Mouse (Mus musculus) cerebellum, adult 9-10 months (tissue): Measurements from ENCODE around the gene Pop5.

Experiments
- DNase-seq: peaks from one replicate; pipeline ENCODE4 v3.0.0; 2022

The Pop5 gene

DNA sequence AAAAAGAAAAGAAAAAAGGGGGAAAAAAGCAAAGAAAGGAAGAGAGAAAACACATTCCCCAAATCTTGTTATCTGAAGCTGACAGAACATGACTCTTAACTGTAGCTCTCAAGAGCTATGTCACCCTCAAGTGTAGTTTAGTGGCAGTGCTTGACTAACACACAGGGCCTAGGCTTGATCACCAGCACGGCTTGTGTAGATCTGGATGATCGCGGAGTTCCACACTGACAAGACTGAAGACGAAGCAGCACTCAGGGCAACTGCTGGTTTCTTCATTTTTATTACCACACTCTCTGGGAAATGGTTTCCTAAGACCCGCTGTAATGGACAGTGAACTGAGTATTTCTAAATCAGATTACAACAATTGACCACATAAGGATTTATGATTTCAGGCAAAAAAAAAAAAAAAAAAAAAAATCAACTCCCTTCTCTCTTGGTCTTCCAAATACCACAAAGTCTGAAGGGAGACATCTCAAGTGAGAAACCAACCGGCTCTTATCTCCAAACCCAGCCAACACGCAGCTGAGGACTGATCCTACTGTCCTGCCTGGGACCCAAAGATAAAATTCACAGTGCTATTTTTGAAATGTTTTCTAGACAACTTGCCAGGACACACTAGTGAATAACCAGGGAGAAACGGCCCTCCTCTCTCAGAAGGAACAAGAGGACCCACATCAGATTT lies 31.3 kb downstream of the Pop5 start:
- no peak for DNase-seq

DNA sequence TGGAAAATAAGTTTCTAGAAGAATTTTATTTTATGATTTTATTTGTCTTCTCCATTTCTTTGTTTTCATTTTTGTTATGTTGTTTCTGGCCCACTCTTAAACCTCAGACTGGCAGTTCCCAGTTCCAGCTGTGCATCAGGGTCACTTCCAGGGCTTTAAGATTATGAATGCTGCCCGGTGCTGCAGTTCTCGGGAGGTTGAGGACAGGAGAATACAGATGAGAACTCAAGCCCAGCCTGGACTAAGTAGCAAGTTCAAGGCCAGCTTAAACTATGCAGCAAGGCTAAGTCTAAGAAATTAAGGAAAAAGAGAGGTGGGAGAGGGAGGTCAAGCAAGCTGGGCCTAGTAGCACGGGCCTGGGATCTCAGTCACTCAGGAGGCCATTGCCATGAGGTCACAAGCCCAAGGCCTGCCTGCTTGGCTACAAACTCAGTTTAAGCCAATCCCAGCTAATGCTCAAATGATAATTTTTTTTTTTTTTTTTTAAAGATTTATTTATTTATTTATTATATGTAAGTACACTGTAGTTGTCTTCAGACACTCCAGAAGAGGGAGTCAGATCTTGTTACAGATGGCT lies 31.9 kb downstream of the Pop5 start:
- DNase-seq: no peak

DNA sequence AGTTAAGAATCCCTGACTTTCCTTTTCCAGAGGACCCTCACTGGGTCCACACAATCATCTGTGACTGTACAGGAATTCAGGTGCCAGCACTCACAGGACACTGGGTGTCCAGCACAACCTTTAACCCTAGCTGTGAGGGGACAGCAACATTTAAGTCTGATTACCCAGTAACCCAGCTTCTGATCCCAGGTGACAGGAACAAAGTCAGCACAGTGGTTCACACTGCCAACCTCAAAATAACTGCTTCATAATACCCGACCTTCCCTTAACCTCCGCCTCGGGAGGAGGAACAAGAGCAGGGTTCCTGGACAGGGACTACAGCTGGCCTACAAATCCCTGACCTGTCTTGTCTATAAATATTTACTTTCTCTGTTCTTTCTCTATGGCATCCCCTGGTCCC lies 32.6 kb downstream of the Pop5 start:
- no peak for DNase-seq

- DNase-seq: no peak
Observed at GRCm38 (mm10) chr5:115269969-115270368, 34.3 kb downstream of the Pop5 start.

DNA sequence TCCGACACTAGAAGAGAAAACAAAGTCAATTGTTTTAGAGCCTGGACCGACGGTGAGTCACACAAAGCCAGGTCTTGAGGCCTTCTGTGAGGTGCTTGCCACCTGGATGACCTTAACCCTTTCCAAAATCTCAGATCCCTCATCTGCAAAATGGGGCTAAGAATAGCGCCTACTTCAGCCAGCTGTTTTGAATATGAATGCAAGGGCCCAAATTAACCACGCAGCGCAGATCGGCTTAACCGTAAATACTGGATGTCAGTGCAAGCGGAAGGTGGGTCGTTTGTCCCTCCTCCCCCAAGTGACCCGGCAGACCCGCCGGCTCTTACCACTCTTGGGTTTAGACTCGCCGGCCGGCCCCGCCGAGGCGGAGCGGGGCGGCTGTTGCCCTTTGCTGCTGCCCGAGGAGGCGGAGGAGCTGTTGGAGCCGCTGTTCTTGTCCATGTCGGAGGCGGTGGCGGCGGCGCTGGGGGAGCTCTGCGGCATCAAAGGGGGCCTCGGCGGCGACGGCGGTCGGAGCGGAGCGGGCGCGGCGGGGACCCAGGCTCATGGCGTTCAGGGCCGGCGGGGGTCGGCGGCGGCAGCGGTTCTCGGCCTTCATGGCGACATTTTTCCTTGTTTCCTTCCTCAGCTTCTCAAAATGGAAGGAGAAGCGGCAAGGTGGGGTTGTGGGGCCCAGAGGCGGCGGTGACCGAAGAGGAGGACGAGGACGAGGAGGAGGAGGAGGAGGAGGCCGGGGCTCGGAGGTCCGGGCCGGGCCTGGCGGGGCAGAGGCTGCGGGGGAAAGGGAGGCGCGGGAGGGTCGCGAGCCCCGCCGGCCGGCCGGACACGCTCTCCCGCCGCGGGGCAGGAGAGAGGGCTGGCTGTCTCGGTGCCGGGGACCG lies 36.5 kb downstream of the Pop5 start:
- peak; percentile 42 for DNase-seq

DNA sequence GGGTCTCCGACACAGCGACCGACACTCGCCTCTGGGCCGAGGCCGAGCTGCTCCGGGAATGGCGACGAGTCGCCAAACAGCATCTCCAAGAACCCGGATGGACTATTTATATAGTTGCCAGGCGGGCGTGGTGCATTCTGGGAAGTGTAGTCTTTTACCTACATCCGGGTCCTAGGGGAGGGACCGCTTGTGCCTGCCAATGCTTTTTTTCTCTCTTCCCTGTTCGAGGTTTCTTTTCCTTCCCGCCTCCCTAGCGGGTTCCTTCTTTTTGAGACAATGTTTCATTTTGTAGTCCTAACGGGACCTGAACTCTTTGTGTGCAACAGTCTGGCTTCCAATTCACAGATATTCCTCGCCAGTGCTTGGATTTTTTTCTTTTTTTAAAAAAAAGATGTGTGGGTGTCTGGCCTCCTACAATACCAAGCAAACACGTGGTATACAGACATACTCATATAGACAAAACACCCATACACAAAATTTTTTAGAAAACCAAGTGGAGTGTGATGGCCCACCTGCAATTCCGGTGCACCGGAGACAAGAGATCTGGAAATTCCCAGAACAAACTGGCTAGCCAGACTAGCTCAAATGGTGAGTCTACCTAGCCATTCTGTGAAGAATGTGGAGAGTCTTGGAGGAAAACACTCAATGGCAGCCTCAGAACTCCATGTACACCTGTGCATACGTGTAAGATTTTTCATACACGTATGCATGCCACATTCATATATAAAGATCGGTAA lies 37.3 kb downstream of the Pop5 start, which contains the start of gene Rnf10:
Gene Rnf10 (minus strand): TSS at position 87 of the 737 bp plus-strand sequence.
- DNase-seq: peak; percentile 99

GRCm38 (mm10) chr5:115273549-115274135 lies 38.0 kb downstream of the Pop5 start:
- peak; percentile 43 for DNase-seq

GRCm38 (mm10) chr5:115274353-115274752 lies 38.7 kb downstream of the Pop5 start:
- DNase-seq: no peak

- DNase-seq: no peak
Observed at GRCm38 (mm10) chr5:115274771-115275170, 39.1 kb downstream of the Pop5 start.

GRCm38 (mm10) chr5:115275998-115276397 lies 40.4 kb downstream of the Pop5 start:
- peak; percentile 50 for DNase-seq

DNA sequence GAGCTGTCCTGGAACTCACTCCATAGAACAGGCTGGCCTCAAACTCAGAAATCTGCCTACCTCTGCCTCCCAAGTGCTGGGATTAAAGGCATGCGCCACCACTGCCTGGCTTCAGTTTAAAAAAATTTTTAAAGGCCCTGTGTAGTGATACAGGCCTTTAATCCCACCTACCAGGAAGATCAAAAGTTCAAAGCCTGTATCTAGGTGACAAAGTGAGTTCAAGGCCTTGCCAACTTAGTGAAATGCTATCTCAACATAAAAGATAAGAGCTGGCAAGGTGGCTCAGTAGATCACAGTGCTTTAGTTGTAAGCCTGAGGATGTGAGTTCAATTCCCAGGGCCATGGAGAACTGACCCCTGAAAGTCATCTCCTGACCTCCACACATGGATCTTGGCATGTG lies 42.4 kb downstream of the Pop5 start:
- DNase-seq: no peak

GRCm38 (mm10) chr5:115278785-115279184 lies 43.1 kb downstream of the Pop5 start:
- DNase-seq: no peak

GRCm38 (mm10) chr5:115279226-115280049 lies 43.8 kb downstream of the Pop5 start, which contains the start of gene Coq5:
TSS of gene Coq5 (plus strand) at chr5:115279666.
- DNase-seq: peak; percentile 88

DNA sequence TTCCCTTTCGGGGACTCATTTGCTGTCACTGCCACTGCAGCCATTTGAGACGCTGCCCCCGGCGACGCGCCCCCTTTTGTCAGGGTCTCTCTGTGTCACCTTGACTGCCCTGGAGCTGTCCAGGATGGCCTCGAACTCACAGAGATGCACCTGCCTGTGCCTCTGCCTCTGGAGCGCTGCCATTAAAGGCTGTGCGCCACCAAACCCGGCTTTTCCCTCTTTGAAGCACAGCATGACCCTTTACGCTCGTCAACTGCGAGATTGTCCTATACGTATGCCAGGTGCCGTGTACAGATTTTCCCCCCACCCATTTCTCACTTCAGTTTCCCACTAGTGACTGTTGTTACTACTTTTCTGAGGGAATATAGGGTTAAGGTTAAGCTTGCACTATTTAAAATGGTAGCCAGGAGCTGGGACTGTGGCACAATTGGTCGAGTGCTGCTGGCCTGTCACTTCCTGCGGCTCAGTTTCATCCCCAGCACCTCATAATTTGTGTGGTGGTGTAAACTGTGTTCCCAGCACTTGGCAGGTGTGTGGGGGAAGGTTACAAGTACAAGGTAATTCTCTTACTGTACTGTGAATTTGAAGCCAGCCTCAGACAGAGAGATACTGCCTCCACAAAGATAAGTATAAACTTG lies 44.5 kb downstream of the Pop5 start:
- peak; percentile 62 for DNase-seq

DNA sequence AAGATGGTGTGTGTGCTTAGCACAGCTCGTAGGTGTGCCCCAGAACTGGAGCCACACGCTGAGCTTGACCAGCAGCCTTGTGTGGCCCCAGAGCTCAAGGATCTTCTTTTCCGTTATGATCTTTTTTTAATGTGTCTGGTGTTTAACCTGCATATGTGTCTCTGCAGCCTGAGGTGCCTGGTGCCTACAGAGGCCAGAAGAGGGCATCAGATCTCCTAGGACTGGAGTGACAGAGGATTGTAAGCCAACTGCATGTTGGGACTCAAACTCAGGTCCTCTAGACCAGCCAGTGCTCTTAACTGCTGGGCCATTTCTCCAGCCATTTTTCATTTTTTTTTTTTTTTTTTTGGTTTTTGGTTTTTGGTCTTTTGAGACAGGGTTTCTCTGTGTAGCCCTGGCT lies 49.1 kb downstream of the Pop5 start:
- DNase-seq: no peak

DNA sequence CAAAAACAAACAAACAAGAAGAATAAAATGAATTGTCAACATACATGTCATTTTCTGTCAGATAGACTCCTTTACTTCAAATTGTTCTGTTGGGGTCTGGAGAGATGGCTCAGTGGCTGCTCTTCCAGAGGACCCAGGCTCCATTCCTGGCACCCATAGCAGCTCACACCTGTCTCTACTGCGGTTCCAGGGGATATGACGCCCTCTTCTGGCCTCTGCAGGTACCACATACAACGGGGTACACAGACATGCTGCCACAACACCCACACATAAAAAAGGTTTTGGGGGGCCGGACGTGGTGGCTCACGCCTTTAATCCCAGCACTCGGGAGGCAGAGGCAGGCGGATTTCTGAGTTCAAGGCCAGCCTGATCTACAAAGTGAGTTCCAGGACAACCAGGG lies 58.5 kb downstream of the Pop5 start:
- no peak for DNase-seq
